Mouse (Mus musculus) cerebellum, adult 2 months (tissue): ENCODE data around the gene Stambpl1. TPM values are rescaled to one million over a fixed set of nuclear protein-coding genes. Genes with fewer than 3 reads are reported as not detected.

ENCODE experiments used
- DNase-seq, 2 experiments: peaks; one replicate each; pipeline ENCODE4 v3.0.0; 2021
- H3K27ac ChIP-seq: fragments of 200-500 bp; 2 replicates; pipeline ENCODE4 v1.5.1; 2012; ENCODE audit warnings: low read length, control low read depth, inconsistent platforms; ENCODE audit not compliant: insufficient read depth
- H3K27me3 ChIP-seq: fragments of 200-500 bp; 2 replicates; pipeline ENCODE4 v1.6.1; 2012; ENCODE audit warnings: inconsistent platforms, mild to moderate bottlenecking, low read length, moderate library complexity; ENCODE audit not compliant: control insufficient read depth, insufficient read depth
- H3K4me1 ChIP-seq: fragments of 200-500 bp; 2 replicates; pipeline ENCODE4 v1.6.1; 2011; ENCODE audit warnings: low read length; ENCODE audit not compliant: control insufficient read depth, insufficient read depth
- H3K4me3 ChIP-seq: fragments of 200-500 bp; replicated peaks from 2 replicates; pipeline ENCODE3; 2011; ENCODE audit warnings: mild to moderate bottlenecking, low read depth, low read length, control low read depth; ENCODE audit not compliant: insufficient read depth
- CTCF ChIP-seq: fragments of 200-500 bp; IDR thresholded peaks from 2 replicates; pipeline ENCODE4 v1.5.1; 2011; ENCODE audit warnings: low read depth, mild to moderate bottlenecking, control low read depth, low read length, moderate library complexity, borderline replicate concordance; ENCODE audit not compliant: insufficient read depth
- POLR2A ChIP-seq: fragments of 200-500 bp; IDR thresholded peaks from 2 replicates; pipeline ENCODE4 v1.6.1; 2011; ENCODE audit warnings: low read length, control low read depth, borderline replicate concordance; ENCODE audit not compliant: insufficient read depth
- WGBS: fragments of 180-500 bp; shearing (Covaris S2); methylation state at CpG from one replicate; pipeline ENCODE4 v1.1.7; 2018; 5-methylcytosine and 5-hydroxymethylcytosine counted together
- polyA plus RNA-seq: library from polyadenylated mRNA; depleted of rRNA; stranded (reverse); fragments of >200 nt; gene quantifications from 2 replicates; pipeline ENCODE4 v1.2.3, GENCODE M21; 2012

Gene Stambpl1
- polyA plus RNA-seq, 1 experiment: 17.9 TPM

- TF ChIP-seq CTCF: no peak
- TF ChIP-seq POLR2A: no peak
- H3K4me1 ChIP-seq: no peaks in the 10 kb centered on the region
- no peaks in the 10 kb centered on the region for H3K27me3 ChIP-seq
- H3K27ac ChIP-seq: no peak overlapping the region
- no peak overlapping the region for H3K4me3 ChIP-seq
- 80% methylated on average over 5 of the region's 5 CpGs for WGBS
- DNase-seq: no peak
These were observed 56.5 kb downstream of the Stambpl1 start for GRCm38 (mm10) chr19:34248558-34248957.

GRCm38 (mm10) chr19:34250621-34251020, 58.6 kb downstream of the Stambpl1 start:
- H3K4me1 ChIP-seq: no peaks in the 10 kb centered on the region
- no peak overlapping the region for H3K4me3 ChIP-seq
- H3K27ac ChIP-seq: no peak overlapping the region
- no peak for TF ChIP-seq POLR2A
- TF ChIP-seq CTCF: no peak
- H3K27me3 ChIP-seq: no peaks in the 10 kb centered on the region
- 86% methylated on average over 4 of the region's 4 CpGs for WGBS
- DNase-seq: no peak

- Histone ChIP-seq H3K27me3 (no peaks in the 10 kb centered on the region), H3K4me3 (no peak overlapping the region), H3K4me1 (no peaks in the 10 kb centered on the region), H3K27ac (no peak overlapping the region)
- 82% methylated on average over 2 of the region's 2 CpGs for WGBS
- no peak for DNase-seq
- no peak for TF ChIP-seq POLR2A
These were observed 59.9 kb downstream of the Stambpl1 start for GRCm38 (mm10) chr19:34251900-34252299.

GRCm38 (mm10) chr19:34252450-34252849, 60.4 kb downstream of the Stambpl1 start:
- no peak for DNase-seq
- Histone ChIP-seq H3K27ac (no peak overlapping the region), H3K4me3 (no peak overlapping the region), H3K27me3 (no peaks in the 10 kb centered on the region), H3K4me1 (no peaks in the 10 kb centered on the region)
- 89% methylated on average over 9 of the region's 9 CpGs for WGBS
- TF ChIP-seq CTCF (no peak), POLR2A (no peak)

- TF ChIP-seq POLR2A: no peak
- no peak for TF ChIP-seq CTCF
- H3K4me1 ChIP-seq: no peaks in the 10 kb centered on the region
These were observed 62.3 kb downstream of the Stambpl1 start for GRCm38 (mm10) chr19:34254101-34254879.

GRCm38 (mm10) chr19:34254880-34255681, 63.1 kb downstream of the Stambpl1 start, which contains the start of gene Acta2:
Gene Acta2, minus strand, starts transcription at chr19:34255590.
- no peak for DNase-seq
- no peak within 1 kb of the TSS for H3K4me3 ChIP-seq
- no peaks in the 10 kb centered on the region for H3K27me3 ChIP-seq
- 66% methylated on average over 16 of the region's 16 CpGs for WGBS
- H3K4me1 ChIP-seq: no peaks in the 10 kb centered on the region
- TF ChIP-seq CTCF (no peak), POLR2A (no peak)
- H3K27ac ChIP-seq: no peak within 1 kb of the TSS

More at GRCm38 (mm10) chr19:34254101-34254879, 62.3 kb downstream of the Stambpl1 start:
- Histone ChIP-seq H3K4me3 (no peak overlapping the region), H3K27ac (no peak overlapping the region), H3K27me3 (no peaks in the 10 kb centered on the region)
- 36% methylated on average over 14 of the region's 14 CpGs for WGBS
- DNase-seq: no peak

GRCm38 (mm10) chr19:34256149-34256548, 64.1 kb downstream of the Stambpl1 start:
- no peaks in the 10 kb centered on the region for H3K4me1 ChIP-seq
- H3K4me3 ChIP-seq: no peak overlapping the region

GRCm38 (mm10) chr19:34256936-34257335, 64.9 kb downstream of the Stambpl1 start:
- TF ChIP-seq CTCF: no peak
- Histone ChIP-seq H3K4me1 (no peaks in the 10 kb centered on the region), H3K4me3 (no peak overlapping the region), H3K27ac (no peak overlapping the region), H3K27me3 (no peaks in the 10 kb centered on the region)
- 89% methylated on average over 2 of the region's 2 CpGs for WGBS
- DNase-seq: no peak

More at GRCm38 (mm10) chr19:34256149-34256548, 64.1 kb downstream of the Stambpl1 start:
- Histone ChIP-seq H3K27ac (no peak overlapping the region), H3K27me3 (no peaks in the 10 kb centered on the region)
- 57% methylated on average over 5 of the region's 5 CpGs for WGBS
- TF ChIP-seq POLR2A: no peak
- TF ChIP-seq CTCF: no peak
- DNase-seq: no peak
